Comparison of ENCODE assay signal across 12 mouse cellular contexts in genomic region chr4:130921986-130922385, GRCm38 (mm10). TPM values are rescaled to one million over a fixed set of nuclear protein-coding genes. Genes with fewer than 3 reads are reported as not detected.
DNase-seq lines count a peak whose midpoint lies in the region; ATAC-seq lines count a peak whose summit lies in the region.
"Had no signal": no experiment of that assay in that cellular context is flagged by ENCODE, and none has a peak within 500 bp of the region (broad histone marks: within the 10 kb centered on the region; RNA-seq: fewer than 3 reads in every experiment).

No protein-coding gene starts in this region.

- H3K4me3 ChIP-seq in megakaryocyte, embryonic 14.5 days (replicated peaks) = peak overlapping the region; percentile 82
- H3K4me3 ChIP-seq in heart, embryonic 10.5 days = no peak overlapping the region
- H3K4me3 ChIP-seq in hindbrain, embryonic 12.5 days = no peak overlapping the region
- H3K4me3 ChIP-seq: stomach, embryonic 15.5 days had no signal

- H3K4me2 ChIP-seq in hindbrain, embryonic 12.5 days (replicated peaks) = no peak overlapping the region
- H3K4me2 ChIP-seq: stomach, embryonic 15.5 days had no signal

- 68% methylated on average over 10 of the region's 10 CpGs for WGBS in heart, embryonic 10.5 days
- whole genome bisulfite sequencing in hindbrain, embryonic 12.5 days = 69% methylated on average over 10 of the region's 10 CpGs

- H3K4me1 ChIP-seq in megakaryocyte, embryonic 14.5 days = peaks cover 100% of the 10 kb centered on the region
- peaks cover 39% of the 10 kb centered on the region for H3K4me1 ChIP-seq in heart, embryonic 10.5 days
- peaks cover 32% of the 10 kb centered on the region for H3K4me1 ChIP-seq in hindbrain, embryonic 12.5 days
- H3K4me1 ChIP-seq: stomach, embryonic 15.5 days had no signal

- H3K27me3 ChIP-seq in megakaryocyte, embryonic 14.5 days (replicated peaks) = no peaks in the 10 kb centered on the region
- peaks cover 17% of the 10 kb centered on the region; the same call in 1 of the 2 replicates for H3K27me3 ChIP-seq in heart, embryonic 10.5 days (ENCODE audit: insufficient read depth, poor library complexity, severe bottlenecking)
- H3K27me3 ChIP-seq in hindbrain, embryonic 12.5 days = no peaks in the 10 kb centered on the region
- H3K27me3 ChIP-seq: stomach, embryonic 15.5 days had no signal

- H3K36me3 ChIP-seq in megakaryocyte, embryonic 14.5 days (replicated peaks; ENCODE audit: low read length) = peaks cover 91% of the 10 kb centered on the region
- no peaks in the 10 kb centered on the region for H3K36me3 ChIP-seq in heart, embryonic 10.5 days
- H3K36me3 ChIP-seq in hindbrain, embryonic 12.5 days = no peaks in the 10 kb centered on the region
- H3K36me3 ChIP-seq: stomach, embryonic 15.5 days had no signal

- no peak for ATAC-seq in hindbrain, embryonic 12.5 days (ENCODE audit: low FRiP score)

- H3K27ac ChIP-seq in heart, embryonic 10.5 days = no peak overlapping the region
- H3K27ac ChIP-seq in hindbrain, embryonic 12.5 days = no peak overlapping the region
- H3K27ac ChIP-seq: stomach, embryonic 15.5 days had no signal

- H3K9ac ChIP-seq in hindbrain, embryonic 12.5 days = no peak overlapping the region
- H3K9ac ChIP-seq: stomach, embryonic 15.5 days had no signal

- DNase-seq in B cell, adult 2 months = peak; percentile 55 to 62
- DNase-seq in CD4-positive helper T cell, adult 2 months (ENCODE audit: low read depth, low spot score) = peak; percentile 80
- peak; percentile 81 for DNase-seq in induced T-regulatory cell, adult 2 months (ENCODE audit: low read depth)
- DNase-seq in heart, embryonic 10.5 days (ENCODE audit: low spot score) = no peak
- DNase-seq in embryo, embryonic 11 days = no peak
- DNase-seq: adrenal gland, postnatal 10 days; kidney, postnatal 4 days had no signal

- H3K9me3 ChIP-seq in megakaryocyte, embryonic 14.5 days = no peaks in the 10 kb centered on the region
- no peaks in the 10 kb centered on the region for H3K9me3 ChIP-seq in heart, embryonic 10.5 days
- H3K9me3 ChIP-seq in hindbrain, embryonic 12.5 days (replicated peaks) = no peaks in the 10 kb centered on the region
- H3K9me3 ChIP-seq: stomach, embryonic 15.5 days had no signal

RNA-seq across cellular contexts. Expression of gene Laptm5, which starts 9.1 kb away (rescaled TPM):
- 2,077 and 24,581 TPM in 2 replicates for polyA plus RNA-seq in megakaryocyte, embryonic 14.5 days (2012; ENCODE audit: insufficient read depth, low replicate concordance)
- 7.7 and 19.5 TPM in 2 replicates for polyA plus RNA-seq in heart, embryonic 10.5 days (2016; fragmentation: Nextera tagmentation; extraction: Ambion mirVana)
- polyA plus RNA-seq in hindbrain, embryonic 12.5 days (2016; fragmentation: Nextera tagmentation; extraction: Ambion mirVana) = 22.7 and 23.3 TPM in 2 replicates

RNA-seq across cellular contexts. Expression of gene Matn1, which starts 22.2 kb away (rescaled TPM):
- 1.1 and 4.1 TPM in 2 replicates for polyA plus RNA-seq in megakaryocyte, embryonic 14.5 days (2012; ENCODE audit: insufficient read depth, low replicate concordance)
- not detected in 2 replicates for polyA plus RNA-seq in heart, embryonic 10.5 days (2016; fragmentation: Nextera tagmentation; extraction: Ambion mirVana)
- polyA plus RNA-seq in hindbrain, embryonic 12.5 days (2016; fragmentation: Nextera tagmentation; extraction: Ambion mirVana) = 4.6 and 19.3 TPM in 2 replicates
- polyA plus RNA-seq: forebrain, embryonic 11.5 days; intestine, embryonic 14.5 days; stomach, embryonic 15.5 days had no signal

Comparison
In these comparisons a context has a peak if more than half of its experiments do, and no peak if none do; other contexts are left out.
1. DNase-seq: peak in B cell, adult 2 months (2 of 2), CD4-positive helper T cell, adult 2 months (single experiment) and induced T-regulatory cell, adult 2 months (single experiment); none in heart, embryonic 10.5 days (single experiment) and embryo, embryonic 11 days (single experiment).
2. RNA of gene Laptm5, which starts 9.1 kb away (polyA plus RNA-seq): 2,077 to 24,581 TPM in megakaryocyte, embryonic 14.5 days; 22.7 to 23.3 TPM in hindbrain, embryonic 12.5 days and 7.7 to 19.5 TPM in heart, embryonic 10.5 days; every median in the first group is over 10 times any median in the second.